Comparison of ENCODE assay signal across 30 mouse cellular contexts in the genomic region with DNA sequence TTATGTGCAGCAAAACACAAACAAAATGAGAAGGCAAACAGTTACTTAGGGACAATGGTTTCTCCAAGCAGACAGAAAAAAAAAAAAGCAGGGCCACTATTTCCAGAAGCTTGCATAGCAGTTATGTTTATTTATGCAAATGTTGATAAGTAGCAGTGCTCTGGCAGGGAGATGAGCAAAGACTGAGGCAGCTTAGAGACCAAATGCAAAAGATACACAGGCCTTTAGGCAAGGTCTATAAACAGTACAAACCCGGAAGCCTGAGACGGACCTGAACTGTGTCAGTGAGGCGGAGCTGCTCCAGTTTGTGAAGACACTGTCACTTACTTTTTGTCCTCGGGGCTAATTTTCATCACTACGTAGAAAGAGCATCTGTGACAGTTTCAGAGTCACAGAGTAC. TPM values are rescaled to one million over a fixed set of nuclear protein-coding genes. Genes with fewer than 3 reads are reported as not detected.
DNase-seq lines count a peak whose midpoint lies in the region; ATAC-seq and TF ChIP-seq lines count a peak whose summit lies in the region.
"Had no signal": no experiment of that assay in that cellular context is flagged by ENCODE, and none has a peak within 500 bp of the region (broad histone marks: within the 10 kb centered on the region; RNA-seq: fewer than 3 reads in every experiment).

No protein-coding gene starts in this region.

- DNase-seq in heart, adult 11 months, result peak; percentile 79
- no peak for DNase-seq in heart, postnatal 4 days
- DNase-seq in lung, embryonic 14.5 days, result peak; percentile 58
- DNase-seq in lung, adult 2 months, result no peak
- DNase-seq in stomach, postnatal 0 days (ENCODE audit: low spot score), result no peak
- DNase-seq in layer of hippocampus, postnatal 14 days (ENCODE audit: low spot score in 2 of 2), result no peak
- DNase-seq in right cerebral cortex, adult 2 months (ENCODE audit: low spot score in 2 of 2), result no peak
- DNase-seq: adrenal gland, postnatal 10 days; B cell, adult 2 months; cerebellum, adult 11 months; cerebellum, adult 8-10 months; cerebellum, postnatal 14 days; embryo, embryonic 11 days; gastrocnemius, adult 2 months; gastrocnemius, postnatal 25 days; heart, postnatal 10 days had no signal

- H3K36me3 ChIP-seq in lung, embryonic 14.5 days (ENCODE audit: insufficient read depth), result no peaks in the 10 kb centered on the region
- no peaks in the 10 kb centered on the region for H3K36me3 ChIP-seq in stomach, embryonic 16.5 days (ENCODE audit: control insufficient read depth, insufficient read depth, low read length)
- H3K36me3 ChIP-seq in stomach, postnatal 0 days (ENCODE audit: control insufficient read depth, insufficient read depth, low read length), result no peaks in the 10 kb centered on the region
- H3K36me3 ChIP-seq: embryonic facial prominence, embryonic 15.5 days; forebrain, embryonic 10.5 days; G1E; hindbrain, embryonic 10.5 days had no signal

- no peak for TF ChIP-seq CTCF in lung, embryonic 14.5 days (IDR thresholded peaks at IDR 0.05; ENCODE audit: low read depth)
- TF ChIP-seq CTCF in lung, adult 2 months (IDR thresholded peaks at IDR 0.05; ENCODE audit: insufficient read depth, low read length), result no peak
- no peak for TF ChIP-seq CTCF in stomach, postnatal 0 days (IDR thresholded peaks at IDR 0.05; ENCODE audit: low read depth)

- ATAC-seq in lung, embryonic 14.5 days (ENCODE audit: insufficient read depth), result no peak
- no peak for ATAC-seq in stomach, embryonic 16.5 days (ENCODE audit: insufficient read depth, low FRiP score)
- no peak for ATAC-seq in stomach, postnatal 0 days (ENCODE audit: low FRiP score, low TSS enrichment)
- ATAC-seq: CD4-positive, CD25-positive, alpha-beta regulatory T cell, adult 4 months; forebrain, embryonic 14.5 days had no signal

- no peak overlapping the region for H3K9ac ChIP-seq in lung, embryonic 14.5 days
- H3K9ac ChIP-seq in stomach, embryonic 16.5 days (ENCODE audit: low read length), result no peak overlapping the region
- H3K9ac ChIP-seq in stomach, postnatal 0 days (ENCODE audit: low read length), result no peak overlapping the region
- H3K9ac ChIP-seq: embryonic facial prominence, embryonic 15.5 days had no signal

- WGBS in lung, embryonic 14.5 days, result 48% methylated on average over 5 of the region's 5 CpGs
- WGBS in lung, adult 2 months, result 32% methylated on average over 5 of the region's 5 CpGs
- whole genome bisulfite sequencing in stomach, embryonic 16.5 days, result 62% methylated on average over 5 of the region's 5 CpGs
- 63% methylated on average over 5 of the region's 5 CpGs for WGBS in stomach, postnatal 0 days

- H3K9me3 ChIP-seq in lung, embryonic 14.5 days (ENCODE audit: low read depth, low read length), result no peaks in the 10 kb centered on the region
- H3K9me3 ChIP-seq in stomach, embryonic 16.5 days (replicated peaks; ENCODE audit: control insufficient read depth, low read length), result no peaks in the 10 kb centered on the region
- H3K9me3 ChIP-seq in stomach, postnatal 0 days (ENCODE audit: control insufficient read depth, low read length), result no peaks in the 10 kb centered on the region
- H3K9me3 ChIP-seq: embryonic facial prominence, embryonic 15.5 days; forebrain, embryonic 10.5 days; hindbrain, embryonic 10.5 days had no signal

- H3K27ac ChIP-seq in lung, embryonic 14.5 days (ENCODE audit: low read depth), result peak overlapping the region; percentile 38; the same call in 1 of the 2 replicates
- 0 out of 2 replicates have a peak overlapping the region, but pooled peaks have one; percentile 39 for H3K27ac ChIP-seq in stomach, embryonic 16.5 days (ENCODE audit: low read length)
- no peak overlapping the region for H3K27ac ChIP-seq in stomach, postnatal 0 days (replicated peaks)
- H3K27ac ChIP-seq: embryonic facial prominence, embryonic 15.5 days; forebrain, embryonic 10.5 days; gastrocnemius, adult 2 months; hindbrain, embryonic 10.5 days had no signal

- no peak for TF ChIP-seq EP300 in stomach, postnatal 0 days (optimal IDR thresholded peaks at IDR 0.05)

- no peak overlapping the region for H3K4me2 ChIP-seq in lung, embryonic 14.5 days
- H3K4me2 ChIP-seq in stomach, embryonic 16.5 days (ENCODE audit: low read depth, low read length), result no peak overlapping the region
- no peak overlapping the region for H3K4me2 ChIP-seq in stomach, postnatal 0 days (replicated peaks; ENCODE audit: low read depth)
- H3K4me2 ChIP-seq: embryonic facial prominence, embryonic 15.5 days had no signal

- H3K4me1 ChIP-seq in lung, embryonic 14.5 days (ENCODE audit: insufficient read depth), result peaks cover 2% of the 10 kb centered on the region; the same call in 1 of the 2 replicates
- peaks cover 8% of the 10 kb centered on the region for H3K4me1 ChIP-seq in lung, adult 2 months (ENCODE audit: control insufficient read depth, insufficient read depth, low read length)
- no peaks in the 10 kb centered on the region for H3K4me1 ChIP-seq in stomach, embryonic 16.5 days (ENCODE audit: control insufficient read depth, insufficient read depth, low read length)
- no peaks in the 10 kb centered on the region for H3K4me1 ChIP-seq in stomach, postnatal 0 days (replicated peaks; ENCODE audit: control insufficient read depth, insufficient read depth)
- H3K4me1 ChIP-seq: forebrain, embryonic 10.5 days had no signal

- H3K27me3 ChIP-seq in lung, embryonic 14.5 days (ENCODE audit: insufficient read depth, low read length), result no peaks in the 10 kb centered on the region
- H3K27me3 ChIP-seq in stomach, embryonic 16.5 days (ENCODE audit: control insufficient read depth, insufficient read depth, low read length), result no peaks in the 10 kb centered on the region
- H3K27me3 ChIP-seq in stomach, postnatal 0 days (ENCODE audit: control insufficient read depth, insufficient read depth, low read length), result no peaks in the 10 kb centered on the region
- H3K27me3 ChIP-seq: embryonic facial prominence, embryonic 15.5 days had no signal

- no peak for TF ChIP-seq POLR2A in lung, adult 2 months (IDR thresholded peaks at IDR 0.05; ENCODE audit: borderline replicate concordance, extremely low read depth, low read depth, low read length)

- H3K4me3 ChIP-seq in lung, embryonic 14.5 days (ENCODE audit: low read depth, low read length), result no peak overlapping the region
- no peak overlapping the region for H3K4me3 ChIP-seq in lung, adult 2 months (replicated peaks; ENCODE audit: extremely low read depth, low read depth, low read length)
- H3K4me3 ChIP-seq in stomach, embryonic 16.5 days (replicated peaks; ENCODE audit: low read length), result no peak overlapping the region
- H3K4me3 ChIP-seq in stomach, postnatal 0 days (ENCODE audit: low read depth, low read length), result no peak overlapping the region
- H3K4me3 ChIP-seq: embryonic facial prominence, embryonic 15.5 days; erythroblast, embryonic 14.5 days; forebrain, embryonic 10.5 days; gastrocnemius, adult 2 months; hindbrain, embryonic 10.5 days had no signal

RNA-seq across cellular contexts. Expression of gene Tekt3, which starts 32.1 kb away (rescaled TPM):
- total RNA-seq in heart, postnatal 4 days (2021), result not detected
- 0.14 TPM in 1 of 2 replicates, not detected in the other for polyA plus RNA-seq in lung, embryonic 14.5 days (2014; fragmentation: Nextera tagmentation; extraction: Ambion mirVana)
- polyA plus RNA-seq in lung, adult 2 months (2012; rRNA removed), result 0.40 and 0.43 TPM in 2 replicates
- not detected in 2 replicates for polyA plus RNA-seq in stomach, embryonic 16.5 days (2015; fragmentation: Nextera tagmentation; extraction: Ambion mirVana)
- polyA plus RNA-seq in stomach, postnatal 0 days (2015; fragmentation: Nextera tagmentation; extraction: Ambion mirVana), result not detected in 2 replicates
- under 1 TPM in 1 of 2 experiments, not detected in 1; 0.36 TPM for total RNA-seq in layer of hippocampus, postnatal 14 days (2021)
- total RNA-seq: adrenal gland, postnatal 10 days; adrenal gland, postnatal 4 days; common myeloid progenitor, adult 5-6 weeks; gastrocnemius, adult 2 months; gastrocnemius, postnatal 25 days; granulocyte monocyte progenitor cell, adult 5-6 weeks; heart, postnatal 10 days had no signal
- polyA plus RNA-seq: brain, embryonic 14.5 days; CD4-positive, CD25-positive, alpha-beta regulatory T cell, adult 4 months; embryonic facial prominence, embryonic 11.5 days; erythroblast, embryonic 14.5 days; forebrain, embryonic 10.5 days; forebrain, embryonic 14.5 days; G1E; heart, embryonic 14.5 days; hindbrain, embryonic 10.5 days had no signal

RNA-seq across cellular contexts. Expression of gene Pmp22, which starts 35.2 kb away (rescaled TPM):
- total RNA-seq in heart, postnatal 4 days (2021), result 10 to 100 TPM; 90.1 to 91.4 TPM
- polyA plus RNA-seq in lung, embryonic 14.5 days (2014; fragmentation: Nextera tagmentation; extraction: Ambion mirVana), result 223 and 230 TPM in 2 replicates
- polyA plus RNA-seq in lung, adult 2 months (2012; rRNA removed), result 384 and 556 TPM in 2 replicates
- polyA plus RNA-seq in stomach, embryonic 16.5 days (2015; fragmentation: Nextera tagmentation; extraction: Ambion mirVana), result 200 and 221 TPM in 2 replicates
- 96.7 and 102 TPM in 2 replicates for polyA plus RNA-seq in stomach, postnatal 0 days (2015; fragmentation: Nextera tagmentation; extraction: Ambion mirVana)
- 10 to 100 TPM; 22.4 to 22.6 TPM for total RNA-seq in layer of hippocampus, postnatal 14 days (2021)
- total RNA-seq: common myeloid progenitor, adult 5-6 weeks; granulocyte monocyte progenitor cell, adult 5-6 weeks had no signal
- polyA plus RNA-seq: CD4-positive, CD25-positive, alpha-beta regulatory T cell, adult 4 months; G1E had no signal

Comparison
In these comparisons a context has a peak if more than half of its experiments do, and no peak if none do; other contexts are left out.
1. DNase-seq: peak in heart, adult 11 months (single experiment) and lung, embryonic 14.5 days (single experiment); none in heart, postnatal 4 days (single experiment), lung, adult 2 months (single experiment), stomach, postnatal 0 days (single experiment), layer of hippocampus, postnatal 14 days (0 of 2) and right cerebral cortex, adult 2 months (0 of 2).